Mouse (Mus musculus): ENCODE measurements around the gene Utp11. TPM values are rescaled to one million over a fixed set of nuclear protein-coding genes. Genes with fewer than 3 reads are reported as not detected.

Gene Utp11
- polyA plus RNA-seq, 1 experiment from 2014 or later: 37.9 TPM

DNA sequence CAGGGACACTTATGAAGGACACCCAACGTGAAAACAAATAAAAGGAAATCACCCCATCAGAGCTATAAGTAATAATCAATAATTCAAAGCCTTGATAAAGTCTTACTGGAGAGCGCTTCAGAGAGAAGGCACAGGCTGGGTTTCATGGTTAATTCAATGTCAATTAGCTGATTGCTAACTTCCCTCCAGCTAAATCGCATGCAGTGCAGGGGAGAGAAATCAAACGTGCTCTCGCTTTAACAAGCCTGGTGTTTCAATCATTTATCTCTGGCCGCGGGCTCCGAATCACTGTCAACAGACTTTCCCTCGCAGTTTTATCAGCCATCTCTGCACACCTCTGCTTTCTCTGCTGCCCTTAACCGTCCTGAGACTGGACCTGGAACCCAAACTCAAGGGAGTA lies 60.5 kb downstream of the Utp11 start:
- ATAC-seq: no peak
- H3K27me3 ChIP-seq (replicated peaks; ENCODE audit: control insufficient read depth, insufficient read depth, low read length): 0 out of 2 replicates have a peak, but pooled peaks cover 2% of the 10 kb centered on the region
- no peaks in the 10 kb centered on the region for H3K36me3 ChIP-seq (ENCODE audit: control insufficient read depth, insufficient read depth, low read length)
- H3K4me2 ChIP-seq (ENCODE audit: low read length): no peak overlapping the region
- WGBS: 48% methylated on average over 10 of the region's 10 CpGs
- no peak overlapping the region for H3K9ac ChIP-seq (ENCODE audit: low read depth, low read length)
- H3K4me1 ChIP-seq (ENCODE audit: control insufficient read depth, insufficient read depth, low read depth, low read length): no peaks in the 10 kb centered on the region
- H3K27ac ChIP-seq (ENCODE audit: low read depth, low read length): no peak overlapping the region
- H3K4me3 ChIP-seq (ENCODE audit: low read length): no peak overlapping the region
- H3K9me3 ChIP-seq (ENCODE audit: control insufficient read depth, low read length): no peaks in the 10 kb centered on the region

DNA sequence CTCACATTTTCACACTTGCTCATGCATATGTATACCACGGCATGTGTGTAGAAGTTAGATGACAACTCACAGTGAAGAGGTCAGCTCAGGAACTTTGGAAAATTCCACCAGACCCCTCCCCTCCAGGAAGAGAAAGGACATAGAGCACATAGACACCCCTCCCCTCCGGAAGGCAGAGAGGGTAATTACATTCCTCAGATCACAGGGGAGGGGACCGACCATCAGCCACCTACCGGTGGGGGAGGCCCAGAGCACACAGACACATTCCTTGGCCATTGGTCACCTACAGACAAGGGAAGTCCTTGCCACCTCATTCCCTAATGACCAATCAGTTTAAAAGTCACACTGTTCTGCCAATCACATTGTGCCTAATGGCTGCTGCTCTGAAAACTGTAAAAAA lies 61.9 kb downstream of the Utp11 start:
- WGBS: 52% methylated on average over 4 of the region's 4 CpGs
- Histone ChIP-seq H3K27me3 (replicated peaks; ENCODE audit: control insufficient read depth, insufficient read depth, low read length) (0 out of 2 replicates have a peak, but pooled peaks cover 2% of the 10 kb centered on the region), H3K9me3 (ENCODE audit: control insufficient read depth, low read length) (no peaks in the 10 kb centered on the region), H3K4me3 (ENCODE audit: low read length) (no peak overlapping the region), H3K4me1 (ENCODE audit: control insufficient read depth, insufficient read depth, low read depth, low read length) (peaks cover 2% of the 10 kb centered on the region; the same call in 1 of the 2 replicates), H3K4me2 (ENCODE audit: low read length) (no peak overlapping the region), H3K36me3 (ENCODE audit: control insufficient read depth, insufficient read depth, low read length) (no peaks in the 10 kb centered on the region), H3K27ac (ENCODE audit: low read depth, low read length) (no peak overlapping the region), H3K9ac (ENCODE audit: low read depth, low read length) (no peak overlapping the region)
- no peak for ATAC-seq

MicroRNA genes within 50 kb of the gene (microRNA counts, 519-probe panel; counts per million panel counts)
- not detected for microRNA mmu-miR-697

Small RNAs within 50 kb of the gene (microRNA-seq; reads per million reads assigned to microRNA genes)
- gene Gm24721 (not detected), gene Mir697 (not detected)

Other genes with a start within 250 kb of the Utp11 start
- gene 3100002H09Rik, start 82.8 kb downstream of the Utp11 start, polyA plus RNA-seq (2015; fragmentation: Nextera tagmentation; extraction: Ambion mirVana): 0.36 and 0.49 TPM in 2 replicates
- 3.0 and 6.7 TPM in 2 replicates for gene Pou3f1, start 36.8 kb downstream of the Utp11 start, polyA plus RNA-seq (2015; fragmentation: Nextera tagmentation; extraction: Ambion mirVana)
- gene Fhl3, start 7.1 kb upstream of the Utp11 start, polyA plus RNA-seq (2015; fragmentation: Nextera tagmentation; extraction: Ambion mirVana): 1.5 and 2.1 TPM in 2 replicates
- gene Sf3a3, start 21.2 kb upstream of the Utp11 start, polyA plus RNA-seq (2015; fragmentation: Nextera tagmentation; extraction: Ambion mirVana): 86.1 and 93.2 TPM in 2 replicates
- 18.4 and 23.7 TPM in 2 replicates for gene Inpp5b, start 48.2 kb upstream of the Utp11 start, polyA plus RNA-seq (2015; fragmentation: Nextera tagmentation; extraction: Ambion mirVana)
- 11.5 and 14.0 TPM in 2 replicates for gene Mtf1, start 108.5 kb upstream of the Utp11 start, polyA plus RNA-seq (2015; fragmentation: Nextera tagmentation; extraction: Ambion mirVana)
- 42.6 and 43.0 TPM in 2 replicates for gene Yrdc, start 157.1 kb upstream of the Utp11 start, polyA plus RNA-seq (2015; fragmentation: Nextera tagmentation; extraction: Ambion mirVana)
- 92.7 and 102 TPM in 2 replicates for gene 1110065P20Rik, start 157.6 kb upstream of the Utp11 start, polyA plus RNA-seq (2015; fragmentation: Nextera tagmentation; extraction: Ambion mirVana)
- gene Maneal, start 168.6 kb upstream of the Utp11 start, polyA plus RNA-seq (2015; fragmentation: Nextera tagmentation; extraction: Ambion mirVana): 10.5 and 10.6 TPM in 2 replicates
- 10.9 and 12.3 TPM in 2 replicates for gene Epha10, start 187.3 kb upstream of the Utp11 start, polyA plus RNA-seq (2015; fragmentation: Nextera tagmentation; extraction: Ambion mirVana)
- gene 9930104L06Rik, start 243.4 kb upstream of the Utp11 start, polyA plus RNA-seq (2015; fragmentation: Nextera tagmentation; extraction: Ambion mirVana): 13.2 and 16.5 TPM in 2 replicates
- gene Cdca8, start 245.7 kb upstream of the Utp11 start, polyA plus RNA-seq (2015; fragmentation: Nextera tagmentation; extraction: Ambion mirVana): 32.2 and 37.2 TPM in 2 replicates